Mouse (Mus musculus) liver, postnatal 0 days (tissue): ENCODE results near the gene Fam98b. TPM values are rescaled to one million over a fixed set of nuclear protein-coding genes. Genes with fewer than 3 reads are reported as not detected.

Experiments
- ATAC-seq: fragments of 200-750 bp; cut with Nextera tagmentation; 2 replicates; pipeline ENCODE4 v1.8.0; 2017; ENCODE audit warnings: mild to moderate bottlenecking, moderate library complexity
- DNase-seq: peaks from one replicate; pipeline ENCODE4 v3.0.0-alpha.2; 2016
- H3K27ac ChIP-seq: fragments of 300-500 bp; sonication (generic); 2 replicates; pipeline ENCODE4 v1.5.1; 2014; ENCODE audit warnings: antibody characterized with exemption, moderate library complexity, mild to moderate bottlenecking, low read depth
- H3K27me3 ChIP-seq: fragments of 300-500 bp; sonication (generic); 2 replicates; pipeline ENCODE4 v1.6.1; 2014; ENCODE audit warnings: low read length, control low read depth, mixed read lengths; ENCODE audit not compliant: insufficient read depth
- H3K36me3 ChIP-seq: fragments of 300-500 bp; sonication (generic); replicated peaks from 2 replicates; pipeline ENCODE4 v1.6.1; 2014; ENCODE audit warnings: mild to moderate bottlenecking, control low read depth, low read length, moderate library complexity, mixed read lengths; ENCODE audit not compliant: insufficient read depth
- H3K4me1 ChIP-seq: fragments of 300-500 bp; sonication (generic); 2 replicates; pipeline ENCODE4 v1.6.1; 2014; ENCODE audit warnings: antibody characterized with exemption, mild to moderate bottlenecking, control low read depth; ENCODE audit not compliant: insufficient read depth
- H3K4me2 ChIP-seq: fragments of 300-500 bp; sonication (generic); 2 replicates; pipeline ENCODE4 v1.6.1; 2014; ENCODE audit warnings: low read depth, mild to moderate bottlenecking, low read length, moderate library complexity, mixed read lengths
- H3K4me3 ChIP-seq: fragments of 300-500 bp; sonication (generic); 2 replicates; pipeline ENCODE4 v1.5.1; 2014; ENCODE audit warnings: low read depth, low read length
- H3K9ac ChIP-seq: fragments of 300-500 bp; sonication (generic); replicated peaks from 2 replicates; pipeline ENCODE4 v1.6.1; 2014; ENCODE audit warnings: mild to moderate bottlenecking, moderate library complexity
- H3K9me3 ChIP-seq: fragments of 300-500 bp; sonication (generic); 2 replicates; pipeline ENCODE4 v1.6.1; 2016; ENCODE audit warnings: mild to moderate bottlenecking, control low read depth, low read length, mixed read lengths
- CTCF ChIP-seq: sonication (generic); IDR thresholded peaks from 2 replicates; pipeline ENCODE4 v1.5.1; 2016; ENCODE audit warnings: antibody characterized with exemption, low read depth
- EP300 ChIP-seq: IDR thresholded peaks from 2 replicates; pipeline ENCODE4 v1.6.1; 2016; ENCODE audit warnings: antibody characterized with exemption, low read depth, mild to moderate bottlenecking
- WGBS: fragments of 180-500 bp; shearing (Covaris S2); extraction: QIAGEN DNeasy Blood & Tissue Kit; methylation state at CpG from one replicate; pipeline ENCODE4 v1.1.7; 2014; ENCODE audit not compliant: insufficient replicate concordance; 5-methylcytosine and 5-hydroxymethylcytosine counted together
- polyA plus RNA-seq: library from polyadenylated mRNA; unstranded; fragments of >200 nt; fragmentation: Nextera tagmentation; extraction: Ambion mirVana; gene quantifications from 2 replicates; pipeline ENCODE4 v1.2.1, GENCODE M21; 2015

The Fam98b gene
- polyA plus RNA-seq, 1 experiment from 2014 or later: 4.1 TPM

- no peak overlapping the region for H3K4me2 ChIP-seq
- ATAC-seq: peak; percentile 64
- H3K27ac ChIP-seq: no peak overlapping the region
- H3K27me3 ChIP-seq: no peaks in the 10 kb centered on the region
- no peak overlapping the region for H3K4me3 ChIP-seq
- no peak overlapping the region for H3K9ac ChIP-seq
- H3K9me3 ChIP-seq: no peaks in the 10 kb centered on the region
- DNase-seq: peak; percentile 76
- 64% methylated on average over 11 of the region's 11 CpGs for WGBS
- peaks cover 21% of the 10 kb centered on the region for H3K36me3 ChIP-seq
- peak; percentile 96 for TF ChIP-seq CTCF
- no peak for TF ChIP-seq EP300
- no peaks in the 10 kb centered on the region for H3K4me1 ChIP-seq
Measured at GRCm38 (mm10) chr2:117263786-117264408, 14.4 kb downstream of the Fam98b start.

GRCm38 (mm10) chr2:117288291-117288690 is 38.8 kb downstream of the Fam98b start:
- Histone ChIP-seq H3K27ac (no peak overlapping the region), H3K9me3 (no peaks in the 10 kb centered on the region), H3K27me3 (no peaks in the 10 kb centered on the region), H3K4me3 (no peak overlapping the region), H3K4me1 (no peaks in the 10 kb centered on the region), H3K4me2 (no peak overlapping the region), H3K9ac (no peak overlapping the region), H3K36me3 (no peaks in the 10 kb centered on the region)
- no peak for DNase-seq
- TF ChIP-seq EP300 (no peak), CTCF (no peak)
- no peak for ATAC-seq
- WGBS: 79% methylated on average over 7 of the region's 7 CpGs

GRCm38 (mm10) chr2:117299596-117300448 is 50.3 kb downstream of the Fam98b start:
- H3K27ac ChIP-seq: no peak overlapping the region
- H3K9me3 ChIP-seq: no peaks in the 10 kb centered on the region
- no peak overlapping the region for H3K4me2 ChIP-seq
- ATAC-seq (no peak), DNase-seq (no peak)
- TF ChIP-seq EP300 (no peak), CTCF (no peak)
- no peaks in the 10 kb centered on the region for H3K27me3 ChIP-seq
- H3K9ac ChIP-seq: no peak overlapping the region
- WGBS: 75% methylated on average over 16 of the region's 16 CpGs
- H3K4me1 ChIP-seq: no peaks in the 10 kb centered on the region
- no peaks in the 10 kb centered on the region for H3K36me3 ChIP-seq
- no peak overlapping the region for H3K4me3 ChIP-seq

DNA sequence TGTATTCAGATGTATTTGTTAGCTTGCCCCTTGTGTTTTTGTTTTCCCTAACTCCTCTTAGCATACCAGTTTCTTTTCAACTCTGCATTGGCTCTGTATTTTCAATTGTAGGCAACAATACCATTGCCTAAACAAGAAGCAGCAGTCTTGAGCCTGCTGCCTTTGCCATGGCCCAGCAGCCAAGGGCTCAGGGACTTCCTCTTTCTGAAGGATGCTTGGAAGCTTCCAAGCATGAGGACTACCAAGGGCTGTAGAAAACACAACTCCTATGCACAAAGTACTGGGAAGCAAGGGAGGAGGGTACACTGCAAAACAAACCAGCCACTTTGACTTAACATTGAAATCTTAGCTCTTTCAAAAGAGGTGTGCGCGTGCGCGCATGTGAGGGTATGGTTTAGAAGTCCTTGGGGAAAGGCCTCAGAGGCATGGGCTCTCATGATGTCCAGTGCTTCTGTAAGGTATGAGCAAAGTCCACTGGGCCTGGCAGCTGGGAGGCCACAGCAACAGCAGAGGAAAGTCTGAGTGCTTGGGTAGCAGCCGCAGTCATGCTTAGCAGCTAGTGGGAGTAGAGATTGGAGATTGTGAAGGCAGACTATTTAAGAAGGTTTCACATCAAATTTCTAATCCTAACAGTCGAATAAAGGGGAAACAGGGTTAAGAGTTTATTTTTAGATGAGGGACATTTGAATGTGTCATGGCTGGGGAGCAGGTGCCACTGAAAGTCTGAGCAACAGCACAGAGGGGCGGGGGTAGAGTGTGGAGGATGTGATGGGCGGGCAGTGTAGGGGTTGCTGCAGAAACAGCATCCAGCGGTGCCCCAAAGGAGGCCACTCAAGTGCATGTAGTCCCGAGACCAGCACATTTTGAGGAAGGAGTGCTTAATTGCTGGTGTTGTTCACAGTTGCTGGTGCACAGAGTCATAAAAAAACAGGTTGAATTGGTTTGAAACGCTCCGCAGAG is 54.1 kb downstream of the Fam98b start:
- Histone ChIP-seq H3K9ac (no peak overlapping the region), H3K27me3 (no peaks in the 10 kb centered on the region), H3K36me3 (no peaks in the 10 kb centered on the region), H3K27ac (no peak overlapping the region), H3K4me1 (no peaks in the 10 kb centered on the region), H3K4me2 (no peak overlapping the region), H3K9me3 (no peaks in the 10 kb centered on the region), H3K4me3 (no peak overlapping the region)
- DNase-seq (peak; percentile 28), ATAC-seq (peak; percentile 47; the same call in 1 of the 2 replicates)
- no peak for TF ChIP-seq EP300
- TF ChIP-seq CTCF: no peak
- WGBS: 74% methylated on average over 12 of the region's 12 CpGs

- Histone ChIP-seq H3K9me3 (no peaks in the 10 kb centered on the region), H3K36me3 (no peaks in the 10 kb centered on the region), H3K4me1 (no peaks in the 10 kb centered on the region), H3K27me3 (no peaks in the 10 kb centered on the region), H3K9ac (no peak overlapping the region), H3K27ac (no peak overlapping the region), H3K4me3 (no peak overlapping the region), H3K4me2 (no peak overlapping the region)
- DNase-seq: no peak
- TF ChIP-seq EP300 (no peak), CTCF (no peak)
- ATAC-seq: no peak
- WGBS: 75% methylated on average over 5 of the region's 5 CpGs
Measured at GRCm38 (mm10) chr2:117304941-117305340, 55.4 kb downstream of the Fam98b start.
